Mouse (Mus musculus) macrophage (primary cell): ENCODE measurements around the gene Ctso. TPM values are rescaled to one million over a fixed set of nuclear protein-coding genes. Genes with fewer than 3 reads are reported as not detected.
A peak's percentile ranks its signal among the peaks of the same experiment; 100 is the strongest.

ENCODE experiments used
- H3K27ac ChIP-seq: fragments of 350-480 bp; formaldehyde crosslinking; 2 replicates; pipeline ENCODE4 v1.9.0; 2021
- H3K36me3 ChIP-seq: fragments of 350-480 bp; formaldehyde crosslinking; 2 replicates; pipeline ENCODE4 v1.9.0; 2021; ENCODE audit errors: inconsistent target
- H3K4me3 ChIP-seq: fragments of 350-480 bp; formaldehyde crosslinking; 2 replicates; pipeline ENCODE4 v1.9.0; 2021; ENCODE audit errors: inconsistent target
- H3K79me2 ChIP-seq: fragments of 350-480 bp; formaldehyde crosslinking; 2 replicates; pipeline ENCODE4 v1.9.0; 2021; ENCODE audit errors: inconsistent target
- WGBS: methylation state at CpG from one replicate; pipeline ENCODE4 v1.1.7; 2026; ENCODE audit warnings: inconsistent platforms; ENCODE audit not compliant: missing documents; 5-methylcytosine and 5-hydroxymethylcytosine counted together
- polyA plus RNA-seq: library from polyadenylated mRNA; stranded (reverse); fragments of 250-400 nt; gene quantifications from 3 replicates; pipeline ENCODE4 v1.2.4, GENCODE M21; 2018; ENCODE audit warnings: inconsistent platforms

The Ctso gene
- polyA plus RNA-seq, 1 experiment from 2014 or later: 35.3 TPM

GRCm38 (mm10) chr3:81931695-81932094, 706 bp upstream of the Ctso start:
- Histone ChIP-seq H3K27ac (no peak overlapping the region), H3K4me3 (no peak overlapping the region), H3K79me2 (no peaks in the 10 kb centered on the region), H3K36me3 (no peaks in the 10 kb centered on the region)
- 43% methylated on average over 3 of the region's 3 CpGs for WGBS

- Histone ChIP-seq H3K4me3 (peak overlapping the region; percentile 80; the same call in 1 of the 2 replicates), H3K36me3 (no peaks in the 10 kb centered on the region), H3K27ac (no peak overlapping the region), H3K79me2 (no peaks in the 10 kb centered on the region)
- 77% methylated on average over 3 of the region's 4 CpGs for WGBS
Measured at GRCm38 (mm10) chr3:81933348-81933747, 947 bp downstream of the Ctso start.

- no peak overlapping the region for H3K4me3 ChIP-seq
- H3K79me2 ChIP-seq: no peaks in the 10 kb centered on the region
- 87% methylated on average over 3 of the region's 3 CpGs for WGBS
- no peak overlapping the region for H3K27ac ChIP-seq
- peaks cover 11% of the 10 kb centered on the region; the same call in 1 of the 2 replicates for H3K36me3 ChIP-seq
Measured at GRCm38 (mm10) chr3:81938924-81939323, 6.5 kb downstream of the Ctso start.

GRCm38 (mm10) chr3:81942341-81942740, 9.9 kb downstream of the Ctso start:
- 90% methylated on average over 3 of the region's 3 CpGs for WGBS
- Histone ChIP-seq H3K79me2 (no peaks in the 10 kb centered on the region), H3K27ac (no peak overlapping the region), H3K36me3 (peaks cover 20% of the 10 kb centered on the region; the same call in 1 of the 2 replicates), H3K4me3 (no peak overlapping the region)

- 90% methylated on average over 3 of the region's 3 CpGs for WGBS
- Histone ChIP-seq H3K79me2 (no peaks in the 10 kb centered on the region), H3K27ac (no peak overlapping the region), H3K36me3 (peaks cover 23% of the 10 kb centered on the region; the same call in 1 of the 2 replicates), H3K4me3 (no peak overlapping the region)
Measured at GRCm38 (mm10) chr3:81943097-81943496, 10.7 kb downstream of the Ctso start.

GRCm38 (mm10) chr3:81944851-81945393, 12.5 kb downstream of the Ctso start:
- no peak overlapping the region for H3K4me3 ChIP-seq
- H3K79me2 ChIP-seq: no peaks in the 10 kb centered on the region
- no peak overlapping the region for H3K27ac ChIP-seq
- peaks cover 23% of the 10 kb centered on the region; the same call in 1 of the 2 replicates for H3K36me3 ChIP-seq
- 94% methylated on average over 7 of the region's 7 CpGs for WGBS

GRCm38 (mm10) chr3:81949048-81949447, 16.6 kb downstream of the Ctso start:
- H3K79me2 ChIP-seq: no peaks in the 10 kb centered on the region
- 94% methylated on average over 1 of the region's 1 CpGs for WGBS
- H3K27ac ChIP-seq: no peak overlapping the region
- H3K4me3 ChIP-seq: no peak overlapping the region
- H3K36me3 ChIP-seq: peaks cover 16% of the 10 kb centered on the region; the same call in 1 of the 2 replicates

GRCm38 (mm10) chr3:81951785-81952184, 19.4 kb downstream of the Ctso start:
- WGBS: 94% methylated on average over 2 of the region's 2 CpGs
- H3K36me3 ChIP-seq: peaks cover 7% of the 10 kb centered on the region; the same call in 1 of the 2 replicates

GRCm38 (mm10) chr3:81957484-81957883, 25.1 kb downstream of the Ctso start:
- Histone ChIP-seq H3K36me3 (no peaks in the 10 kb centered on the region), H3K27ac (no peak overlapping the region), H3K79me2 (no peaks in the 10 kb centered on the region), H3K4me3 (no peak overlapping the region)
- 79% methylated on average over 5 of the region's 5 CpGs for WGBS

More at GRCm38 (mm10) chr3:81951785-81952184, 19.4 kb downstream of the Ctso start:
- H3K4me3 ChIP-seq: no peak overlapping the region
- no peak overlapping the region for H3K27ac ChIP-seq
- no peaks in the 10 kb centered on the region for H3K79me2 ChIP-seq

GRCm38 (mm10) chr3:81961336-81961735, 28.9 kb downstream of the Ctso start:
- Histone ChIP-seq H3K79me2 (no peaks in the 10 kb centered on the region), H3K36me3 (no peaks in the 10 kb centered on the region), H3K27ac (no peak overlapping the region), H3K4me3 (no peak overlapping the region)
- 67% methylated on average over 5 of the region's 5 CpGs for WGBS

GRCm38 (mm10) chr3:81963768-81964167, 31.4 kb downstream of the Ctso start:
- Histone ChIP-seq H3K4me3 (no peak overlapping the region), H3K36me3 (no peaks in the 10 kb centered on the region), H3K79me2 (no peaks in the 10 kb centered on the region), H3K27ac (no peak overlapping the region)
- 2% methylated on average over 5 of the region's 5 CpGs for WGBS

- 52% methylated on average over 3 of the region's 3 CpGs for WGBS
- H3K4me3 ChIP-seq: no peak overlapping the region
- H3K36me3 ChIP-seq: no peaks in the 10 kb centered on the region
- H3K27ac ChIP-seq: no peak overlapping the region
- no peaks in the 10 kb centered on the region for H3K79me2 ChIP-seq
Measured at GRCm38 (mm10) chr3:81964596-81964995, 32.2 kb downstream of the Ctso start.

- WGBS: 89% methylated on average over 4 of the region's 4 CpGs
- H3K36me3 ChIP-seq: no peaks in the 10 kb centered on the region
- no peaks in the 10 kb centered on the region for H3K79me2 ChIP-seq
- no peak overlapping the region for H3K4me3 ChIP-seq
- H3K27ac ChIP-seq: no peak overlapping the region
Measured at GRCm38 (mm10) chr3:81975607-81976006, 43.2 kb downstream of the Ctso start.

- Histone ChIP-seq H3K36me3 (no peaks in the 10 kb centered on the region), H3K4me3 (no peak within 1 kb of the TSS), H3K79me2 (no peaks in the 10 kb centered on the region), H3K27ac (no peak within 1 kb of the TSS)
Measured at GRCm38 (mm10) chr3:81976102-81976501, 43.7 kb downstream of the Ctso start, which contains the start of gene Tdo2. Tdo2 (minus strand) TSS chr3:81976202.

- Histone ChIP-seq H3K36me3 (no peaks in the 10 kb centered on the region), H3K79me2 (no peaks in the 10 kb centered on the region), H3K4me3 (no peak overlapping the region), H3K27ac (no peak overlapping the region)
- 91% methylated on average over 5 of the region's 5 CpGs for WGBS
Measured at GRCm38 (mm10) chr3:81981576-81981975, 49.2 kb downstream of the Ctso start.

GRCm38 (mm10) chr3:81981990-81982389, 49.6 kb downstream of the Ctso start, which contains the start of gene Asic5:
Asic5 (plus strand) TSS chr3:81982290.
- WGBS: 94% methylated on average over 5 of the region's 5 CpGs
- Histone ChIP-seq H3K36me3 (no peaks in the 10 kb centered on the region), H3K4me3 (no peak within 1 kb of the TSS), H3K27ac (peak within 1 kb of the TSS; percentile 82), H3K79me2 (no peaks in the 10 kb centered on the region)
